Mouse (Mus musculus) MEL (cell line): ENCODE measurements around the gene Ctsm. TPM values are rescaled to one million over a fixed set of nuclear protein-coding genes. Genes with fewer than 3 reads are reported as not detected.
"Not testable (repeated sequence)": the region's sequence is repeated elsewhere in the genome, so short reads cannot be mapped to it uniquely, and the experiment has no call there.

Source experiments
- DNase-seq: peaks from one replicate; pipeline ENCODE4 v3.0.0; 2011; ENCODE audit warnings: low read depth, low spot score
- H3K27ac ChIP-seq: 2 replicates; pipeline ENCODE4 v1.5.1; 2012; ENCODE audit warnings: low read depth, mild to moderate bottlenecking, control low read depth, low read length, moderate library complexity; ENCODE audit not compliant: control insufficient read depth
- H3K27me3 ChIP-seq, 2 experiments: fragments of 150-350 bp in 1 of 2; sonication (generic) in 1 of 2; 2 replicates each; pipeline ENCODE4 v1.6.1; 2012; ENCODE audit warnings: low read length in 2 of 2, mild to moderate bottlenecking in 2 of 2, improper control_type of control experiment in 1 of 2, moderate library complexity in 1 of 2; ENCODE audit not compliant: insufficient read depth in 2 of 2, control insufficient read depth in 1 of 2
- H3K36me3 ChIP-seq, 2 experiments: 2 replicates each; pipeline ENCODE4 v1.6.1; 2012 to 2014; ENCODE audit warnings: low read length in 2 of 2, improper control_type of control experiment in 1 of 2, inconsistent platforms in 1 of 2, mild to moderate bottlenecking in 1 of 2; ENCODE audit not compliant: insufficient read depth in 2 of 2, control insufficient read depth in 1 of 2
- H3K4me1 ChIP-seq, 2 experiments: fragments of 150-350 bp in 1 of 2; sonication (generic) in 1 of 2; 2 replicates each; pipeline ENCODE4 v1.6.1; 2012; ENCODE audit warnings: low read length in 2 of 2, improper control_type of control experiment in 1 of 2, mild to moderate bottlenecking in 1 of 2; ENCODE audit not compliant: insufficient read depth in 2 of 2, control insufficient read depth in 1 of 2
- H3K4me3 ChIP-seq, 2 experiments: fragments of 150-350 bp in 1 of 2; sonication (generic) in 1 of 2; 2 replicates each; pipeline ENCODE4 v1.5.1; 2012; ENCODE audit warnings: low read depth in 2 of 2, low read length in 2 of 2, mild to moderate bottlenecking in 2 of 2, moderate library complexity in 2 of 2, control low read depth in 1 of 2, improper control_type of control experiment in 1 of 2; ENCODE audit not compliant: control insufficient read depth in 1 of 2, insufficient read depth in 1 of 2
- H3K79me2 ChIP-seq: 2 replicates; pipeline ENCODE4 v1.6.1; 2012; ENCODE audit warnings: mild to moderate bottlenecking, low read length, moderate library complexity; ENCODE audit not compliant: control insufficient read depth, poor library complexity, insufficient read depth
- H3K9ac ChIP-seq: 2 replicates; pipeline ENCODE4 v1.6.1; 2012; ENCODE audit warnings: low read depth, mild to moderate bottlenecking, control low read depth, low read length, moderate library complexity; ENCODE audit not compliant: control insufficient read depth, poor library complexity, severe bottlenecking
- H3K9me3 ChIP-seq: fragments of 150-350 bp; sonication (generic); replicated peaks from 2 replicates; pipeline ENCODE4 v1.6.1; 2012; ENCODE audit warnings: mild to moderate bottlenecking, low read length, improper control_type of control experiment, moderate library complexity; ENCODE audit not compliant: insufficient read depth
- BHLHE40 ChIP-seq: IDR thresholded peaks from 2 replicates; pipeline ENCODE4 v1.6.1; 2012; ENCODE audit warnings: low read depth, mild to moderate bottlenecking, inconsistent platforms, low read length, improper control_type of control experiment, borderline replicate concordance
- CHD1 ChIP-seq: IDR thresholded peaks from 2 replicates; pipeline ENCODE4 v1.6.1; 2012; ENCODE audit warnings: low read depth, mild to moderate bottlenecking, inconsistent platforms, low read length, improper control_type of control experiment
- CTCF ChIP-seq, 3 experiments: IDR thresholded peaks in 2 of 3; conservative IDR thresholded peaks in 1 of 3; 2 replicates each; pipeline ENCODE4 v1.5.1; 2011 to 2012; ENCODE audit warnings: low read length in 3 of 3, low read depth in 2 of 3, mild to moderate bottlenecking in 2 of 3, improper control_type of control experiment in 1 of 3, inconsistent platforms in 1 of 3, mixed read lengths in 1 of 3, moderate library complexity in 1 of 3; ENCODE audit not compliant: control insufficient read depth in 1 of 3, insufficient read depth in 1 of 3, poor library complexity in 1 of 3, severe bottlenecking in 1 of 3
- EP300 ChIP-seq, 2 experiments: IDR thresholded peaks; 2 replicates each; pipeline ENCODE4 v1.6.1; 2011; ENCODE audit warnings: improper control_type of control experiment in 2 of 2, low read length in 2 of 2, low read depth in 1 of 2, mild to moderate bottlenecking in 1 of 2
- GABPA ChIP-seq: IDR thresholded peaks from 2 replicates; pipeline ENCODE4 v1.6.1; 2012; ENCODE audit warnings: low read depth, mild to moderate bottlenecking, inconsistent platforms, low read length, improper control_type of control experiment, moderate library complexity
- KAT2A ChIP-seq: conservative IDR thresholded peaks from 2 replicates; pipeline ENCODE4 v1.6.1; 2012; ENCODE audit warnings: low read depth, low read length, improper control_type of control experiment, inconsistent platforms
- MAX ChIP-seq: IDR thresholded peaks from 2 replicates; pipeline ENCODE4 v1.6.1; 2011; ENCODE audit warnings: low read length, improper control_type of control experiment
- MXI1 ChIP-seq: IDR thresholded peaks from 2 replicates; pipeline ENCODE4 v1.6.1; 2011; ENCODE audit warnings: mild to moderate bottlenecking, low read depth, low read length, improper control_type of control experiment
- MYB ChIP-seq: IDR thresholded peaks from 2 replicates; pipeline ENCODE4 v1.6.1; 2011; ENCODE audit warnings: mild to moderate bottlenecking, low read depth, low read length, improper control_type of control experiment
- MYC ChIP-seq: IDR thresholded peaks from 2 replicates; pipeline ENCODE4 v1.6.1; 2011; ENCODE audit warnings: low read depth, mild to moderate bottlenecking, low read length, improper control_type of control experiment, moderate library complexity
- NRF1 ChIP-seq: IDR thresholded peaks from 2 replicates; pipeline ENCODE4 v1.6.1; 2014; ENCODE audit warnings: low read depth, mild to moderate bottlenecking, inconsistent platforms, low read length, improper control_type of control experiment, moderate library complexity; ENCODE audit not compliant: poor library complexity, insufficient read depth, severe bottlenecking
- POLR2AphosphoS5 ChIP-seq: IDR thresholded peaks from 2 replicates; pipeline ENCODE4 v1.6.1; 2012; ENCODE audit warnings: low read depth, borderline replicate concordance, mild to moderate bottlenecking, inconsistent platforms, low read length, moderate library complexity, mixed read lengths
- RAD21 ChIP-seq: IDR thresholded peaks from 2 replicates; pipeline ENCODE4 v1.6.1; 2011; ENCODE audit warnings: mild to moderate bottlenecking, low read depth, low read length, improper control_type of control experiment
- RCOR1 ChIP-seq: IDR thresholded peaks from 2 replicates; pipeline ENCODE4 v1.6.1; 2012; ENCODE audit warnings: low read depth, mild to moderate bottlenecking, inconsistent platforms, low read length, improper control_type of control experiment
- SIN3A ChIP-seq: IDR thresholded peaks from 2 replicates; pipeline ENCODE4 v1.6.1; 2012; ENCODE audit warnings: low read length, improper control_type of control experiment, inconsistent platforms
- TBP ChIP-seq: IDR thresholded peaks from 2 replicates; pipeline ENCODE4 v1.8.0; 2011; ENCODE audit warnings: low read depth, low read length, improper control_type of control experiment
- UBTF ChIP-seq: IDR thresholded peaks from 2 replicates; pipeline ENCODE4 v1.6.1; 2012; ENCODE audit warnings: low read depth, mild to moderate bottlenecking, inconsistent platforms, low read length, improper control_type of control experiment, moderate library complexity, borderline replicate concordance; ENCODE audit not compliant: insufficient read depth
- USF1 ChIP-seq: IDR thresholded peaks from 2 replicates; pipeline ENCODE4 v1.6.1; 2014; ENCODE audit warnings: low read depth, mild to moderate bottlenecking, inconsistent platforms, low read length, improper control_type of control experiment, moderate library complexity
- USF2 ChIP-seq, 2 experiments: IDR thresholded peaks; 2 replicates each; pipeline ENCODE4 v1.6.1; 2011 to 2012; ENCODE audit warnings: improper control_type of control experiment in 2 of 2, low read length in 2 of 2, borderline replicate concordance in 1 of 2, inconsistent platforms in 1 of 2, low read depth in 1 of 2, mild to moderate bottlenecking in 1 of 2; ENCODE audit not compliant: insufficient read depth in 1 of 2
- ZC3H11A ChIP-seq: IDR thresholded peaks from 2 replicates; pipeline ENCODE4 v1.6.1; 2012; ENCODE audit warnings: low read depth, mild to moderate bottlenecking, inconsistent platforms, low read length, improper control_type of control experiment
- ZMIZ1 ChIP-seq: IDR thresholded peaks from 2 replicates; pipeline ENCODE4 v1.6.1; 2012; ENCODE audit warnings: low read depth, mild to moderate bottlenecking, inconsistent platforms, low read length, improper control_type of control experiment, moderate library complexity
- ZNF384 ChIP-seq: IDR thresholded peaks from 2 replicates; pipeline ENCODE4 v1.6.1; 2012; ENCODE audit warnings: low read depth, mild to moderate bottlenecking, inconsistent platforms, low read length, improper control_type of control experiment
- polyA plus RNA-seq, 2 experiments: library from polyadenylated mRNA; stranded (reverse) in 1 of 2; unstranded in 1 of 2; fragments of >175 nt in 1 of 2; fragments of >200 nt in 1 of 2; gene quantifications; 2 replicates each; pipeline versions ENCODE4 v1.2.1 to v1.2.4; 2012; ENCODE audit warnings: low replicate concordance in 2 of 2, low read depth in 1 of 2; ENCODE audit not compliant: insufficient read length in 2 of 2, insufficient read depth in 1 of 2, missing spikeins in 1 of 2
- total RNA-seq: library from RNA; depleted of rRNA; stranded (reverse); fragments of 300-350 nt; gene quantifications from 2 replicates; pipeline ENCODE4 v1.2.3, GENCODE M21; 2012; rRNA removed

Ctsm gene
- total RNA-seq (not detected in 2 replicates), polyA plus RNA-seq (not detected)

DNA sequence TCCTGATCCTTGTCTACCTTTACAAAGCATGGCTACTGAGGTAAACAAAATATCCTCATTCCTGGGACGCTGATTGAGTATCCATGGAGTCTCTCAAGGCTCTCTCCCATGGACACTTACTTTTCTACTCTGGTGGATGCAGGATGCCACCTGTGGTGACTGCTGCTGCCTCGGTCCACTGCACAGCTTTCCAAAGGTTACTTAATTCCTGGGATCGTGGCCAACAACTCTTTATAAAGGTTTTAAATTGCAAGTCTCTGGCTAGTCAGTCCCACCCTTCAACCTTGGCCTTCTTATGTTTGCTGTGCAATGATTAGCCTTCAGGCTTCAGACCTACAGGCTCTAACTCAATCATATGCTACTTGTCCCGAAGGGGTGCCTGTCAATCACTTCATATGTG is at the start of gene Ctsm:
Ctsm (minus strand) TSS at position 209 of the 400 bp plus-strand sequence.
- DNase-seq, result no peak
- TF ChIP-seq GABPA (no peak), TBP (no peak), KAT2A (no peak), ZC3H11A (no peak), SIN3A (no peak), MYB (no peak), USF2 (IDR thresholded peaks at IDR 0.05; ENCODE audit: borderline replicate concordance in 1 of 2, insufficient read depth in 1 of 2, low read depth in 1 of 2, low read length in 2 of 2) (no peak)
- H3K27ac ChIP-seq, result no peak within 1 kb of the TSS
- no peaks in the 10 kb centered on the region for H3K79me2 ChIP-seq
- H3K36me3 ChIP-seq, result no peaks in the 10 kb centered on the region
- no peaks in the 10 kb centered on the region for H3K9me3 ChIP-seq
- no peaks in the 10 kb centered on the region for H3K4me1 ChIP-seq
- no peak within 1 kb of the TSS for H3K4me3 ChIP-seq
- H3K27me3 ChIP-seq, result no peaks in the 10 kb centered on the region
- no peak within 1 kb of the TSS for H3K9ac ChIP-seq

GRCm38 (mm10) chr13:61570027-61570426 is 28.4 kb upstream of the Ctsm start, which contains the start of gene Cts3:
Cts3 (minus strand) TSS chr13:61570127.
- no peak for TF ChIP-seq CTCF (IDR thresholded peaks at IDR 0.05 in 2 of 3, conservative IDR thresholded peaks at IDR 0.05 in 1 of 3; ENCODE audit: control insufficient read depth in 1 of 3, insufficient read depth in 1 of 3, low read depth in 2 of 3, low read length in 3 of 3, poor library complexity in 1 of 3, severe bottlenecking in 1 of 3)
- no peak for TF ChIP-seq ZMIZ1
- TF ChIP-seq ZC3H11A, result no peak
- TF ChIP-seq USF2 (IDR thresholded peaks at IDR 0.05; ENCODE audit: borderline replicate concordance in 1 of 2, insufficient read depth in 1 of 2, low read depth in 1 of 2, low read length in 2 of 2), result no peak
- TF ChIP-seq ZNF384, result no peak
- TF ChIP-seq UBTF, result no peak
- TF ChIP-seq MYB, result no peak
- TF ChIP-seq MYC, result no peak
- no peak for TF ChIP-seq MXI1
- no peak for TF ChIP-seq EP300 (IDR thresholded peaks at IDR 0.05; ENCODE audit: low read depth in 1 of 2, low read length in 2 of 2)
- TF ChIP-seq BHLHE40, result no peak
- no peak for TF ChIP-seq POLR2AphosphoS5
- no peak for TF ChIP-seq MAX
- TF ChIP-seq CHD1, result no peak
- TF ChIP-seq USF1, result no peak
- no peak for TF ChIP-seq NRF1
- TF ChIP-seq RCOR1, result no peak
- TF ChIP-seq SIN3A, result no peak
- TF ChIP-seq RAD21, result no peak
- no peak for TF ChIP-seq GABPA
- Histone ChIP-seq H3K4me1 (no peaks in the 10 kb centered on the region), H3K27ac (no peak within 1 kb of the TSS), H3K9ac (no peak within 1 kb of the TSS), H3K27me3 (no peaks in the 10 kb centered on the region), H3K4me3 (no peak within 1 kb of the TSS), H3K79me2 (no peaks in the 10 kb centered on the region), H3K36me3 (no peaks in the 10 kb centered on the region), H3K9me3 (no peaks in the 10 kb centered on the region)
- DNase-seq, result no peak

DNA sequence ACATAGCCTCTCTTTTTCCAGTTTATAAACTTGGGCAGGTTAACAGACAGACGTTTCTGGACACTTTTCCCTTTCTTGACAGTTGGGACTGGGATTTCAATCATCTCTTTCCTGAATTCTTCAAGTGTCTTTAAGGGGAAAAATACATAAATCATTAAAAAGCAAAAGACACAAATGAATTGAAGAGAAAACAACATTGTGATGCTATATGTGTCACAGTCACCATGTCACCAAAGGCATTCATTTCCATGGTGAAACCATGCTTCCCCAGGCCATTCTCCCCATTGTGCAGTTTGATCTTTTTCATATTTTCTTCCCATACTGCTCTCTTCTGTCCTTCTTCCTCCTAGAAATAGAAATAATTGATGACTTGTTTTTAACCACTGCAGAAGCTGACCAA is 26.4 kb upstream of the Ctsm start, which contains the start of gene Gm49352:
Gm49352 (minus strand) TSS at position 101 of the 400 bp plus-strand sequence.
- not testable (repeated sequence) for H3K4me1 ChIP-seq, H3K79me2 ChIP-seq, H3K9ac ChIP-seq, H3K27me3 ChIP-seq, H3K4me3 ChIP-seq, H3K36me3 ChIP-seq, H3K27ac ChIP-seq, DNase-seq, H3K9me3 ChIP-seq
